Mouse (Mus musculus) left cerebral cortex, postnatal 36 days (tissue): Measurements from ENCODE around the gene Hist1h2bp. TPM values are rescaled to one million over a fixed set of nuclear protein-coding genes. Genes with fewer than 3 reads are reported as not detected.
"Not testable (repeated sequence)": the region's sequence is repeated elsewhere in the genome, so short reads cannot be mapped to it uniquely, and the experiment has no call there.

Experiments used
- DNase-seq, 2 experiments: peaks; one replicate each; pipeline ENCODE4 v3.0.0; 2021 to 2022; ENCODE audit warnings: low spot score in 2 of 2, mixed read lengths in 1 of 2
- intact Hi-C: fragments of 180-260 bp; cut with DNase I; formaldehyde crosslinking; loops from one replicate; pipeline ENCODE4 v1.15.1; 2025
- total RNA-seq, 2 experiments: library from RNA; stranded (reverse); gene quantifications; 2 replicates each; pipeline ENCODE4 v1.2.3; 2021

Hist1h2bp gene
- total RNA-seq: 1 to 10 TPM; 8.0 to 8.4 TPM

- peak; percentile 84 to 88 for DNase-seq
- intact Hi-C loops: loop anchor here (2.0 kb wide), 1 partner anchor 36 kb away; the partner anchor contains the start of gene Hist1h4k
Observed at GRCm38 (mm10) chr13:21786899-21787629, at the start of gene Hist1h2bp, which contains the start of gene Hist1h2an. Hist1h2bp (plus strand) TSS chr13:21787461. Hist1h2an (minus strand) TSS chr13:21787218.

- no peak for DNase-seq
- intact Hi-C loops: no loop called here
Observed at GRCm38 (mm10) chr13:21745006-21745405, 42.3 kb upstream of the Hist1h2bp start.

GRCm38 (mm10) chr13:21749387-21750158, 37.7 kb upstream of the Hist1h2bp start:
- intact Hi-C loops: loop anchor here (2.0 to 5.0 kb wide), 2 partner anchors 32 to 37 kb away; partner anchors contain the start of genes Hist1h2ai, Hist1h2an, Hist1h2bl and Hist1h2bp
- no peak for DNase-seq

GRCm38 (mm10) chr13:21750159-21751017, 36.9 kb upstream of the Hist1h2bp start, which contains the start of gene Hist1h4k:
Hist1h4k (minus strand) TSS chr13:21750505.
- DNase-seq: peak; percentile 94
- intact Hi-C loops: loop anchor here (1.0 to 5.0 kb wide), 3 partner anchors 16 to 36 kb away; partner anchors contain the start of genes Hist1h2ai, Hist1h2an, Hist1h2bl and Hist1h2bp

- intact Hi-C loops: loop anchor here (1.0 to 5.0 kb wide), 3 partner anchors 17 to 35 kb away; partner anchors contain the start of genes Hist1h2ai, Hist1h2an, Hist1h2bl and Hist1h2bp
- DNase-seq: no peak
Observed at GRCm38 (mm10) chr13:21751417-21751816, 35.8 kb upstream of the Hist1h2bp start.

GRCm38 (mm10) chr13:21751827-21752226, 35.4 kb upstream of the Hist1h2bp start:
- intact Hi-C loops: loop anchor here (1.0 to 5.0 kb wide), 3 partner anchors 18 to 35 kb away; partner anchors contain the start of genes Hist1h2ai, Hist1h2an, Hist1h2bl and Hist1h2bp
- no peak for DNase-seq

GRCm38 (mm10) chr13:21752356-21752755, 34.9 kb upstream of the Hist1h2bp start:
- intact Hi-C loops: loop anchor here (5.0 kb wide), 1 partner anchor 35 kb away; the partner anchor contains the start of genes Hist1h2ai, Hist1h2bl and Hist1h3h
- no peak for DNase-seq

GRCm38 (mm10) chr13:21753051-21753523, 34.2 kb upstream of the Hist1h2bp start:
- intact Hi-C loops: loop anchor here (5.0 kb wide), 1 partner anchor 36 kb away; the partner anchor contains the start of genes Hist1h2ai, Hist1h2bl and Hist1h3h
- DNase-seq: no peak

GRCm38 (mm10) chr13:21753524-21754285, 33.6 kb upstream of the Hist1h2bp start, which contains the start of the genes Hist1h2ak and Hist1h2bn:
Hist1h2ak (minus strand) TSS chr13:21753827.
Hist1h2bn (plus strand) TSS chr13:21754123.
- intact Hi-C loops: loop anchor here (5.0 kb wide), 1 partner anchor 36 kb away; the partner anchor contains the start of genes Hist1h2ai, Hist1h2bl and Hist1h3h
- peak; percentile 71 to 74 for DNase-seq

GRCm38 (mm10) chr13:21754294-21755001, 32.8 kb upstream of the Hist1h2bp start:
- DNase-seq: not testable (repeated sequence)
- intact Hi-C loops: loop anchor here (5.0 kb wide), 1 partner anchor 37 kb away; the partner anchor contains the start of genes Hist1h2ai, Hist1h2bl and Hist1h3h

- intact Hi-C loops: no loop called here
- no peak for DNase-seq
Observed at GRCm38 (mm10) chr13:21755707-21756106, 31.6 kb upstream of the Hist1h2bp start.

- intact Hi-C loops: no loop called here
- peak; percentile 52 to 58 for DNase-seq
Observed at GRCm38 (mm10) chr13:21778814-21779766, 8.2 kb upstream of the Hist1h2bp start.

GRCm38 (mm10) chr13:21779767-21780731, 7.2 kb upstream of the Hist1h2bp start, which contains the start of gene Hist1h1b:
Hist1h1b (minus strand) TSS chr13:21780625.
- DNase-seq: peak; percentile 66 to 70
- intact Hi-C loops: no loop called here

- intact Hi-C loops: no loop called here
- no peak for DNase-seq
Observed at GRCm38 (mm10) chr13:21781021-21781555, 6.2 kb upstream of the Hist1h2bp start.
